ENCODE assay signal across 19 mouse cellular contexts in the genomic region with DNA sequence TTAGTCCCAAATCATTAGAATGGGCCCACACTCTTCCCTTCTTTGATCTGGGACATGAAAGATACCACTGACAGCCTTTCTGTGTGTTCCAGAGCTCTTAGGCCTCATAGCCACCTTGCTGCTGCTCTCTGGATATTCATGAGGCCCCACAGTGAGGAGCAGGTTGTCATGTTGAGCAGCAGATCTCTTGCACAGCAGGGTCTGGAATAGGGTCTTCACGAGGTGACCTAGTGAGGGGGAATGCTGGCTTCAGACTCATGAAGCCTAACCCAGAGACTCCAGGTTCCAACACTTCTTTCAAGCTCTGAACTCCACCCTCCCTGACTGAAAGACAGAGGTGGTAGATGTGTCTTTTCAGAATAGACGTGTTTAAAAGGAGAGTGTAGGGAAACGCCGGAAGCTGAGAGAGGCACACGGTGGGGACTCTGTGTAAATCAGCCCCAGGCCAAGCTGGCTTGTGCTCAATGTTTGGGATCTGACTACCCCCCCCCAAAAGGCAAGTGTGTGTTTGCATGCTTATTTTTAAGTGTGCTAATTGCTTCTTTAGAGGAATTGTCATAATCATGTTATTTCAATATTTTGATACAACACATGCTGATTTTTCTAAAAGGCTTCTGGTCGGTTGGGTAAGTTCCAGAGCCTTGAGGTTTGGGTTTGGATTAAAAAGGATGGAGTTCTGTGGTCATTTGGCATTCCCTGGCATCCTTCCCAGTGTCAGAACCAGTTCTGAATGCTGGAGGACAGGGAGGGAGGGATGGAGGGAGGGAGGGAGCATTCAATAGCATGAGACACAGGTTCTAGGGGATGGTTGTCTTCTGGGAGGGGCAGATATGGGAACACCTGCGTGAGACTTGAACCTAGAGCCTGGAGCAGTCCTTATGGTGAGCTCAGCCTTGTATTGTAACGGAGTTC.
DNase-seq lines count a peak whose midpoint lies in the region; ATAC-seq and TF ChIP-seq lines count a peak whose summit lies in the region.
"Had no signal": no experiment of that assay in that cellular context is flagged by ENCODE, and none has a peak within 500 bp of the region (broad histone marks: within the 10 kb centered on the region; RNA-seq: fewer than 3 reads in every experiment).

No protein-coding gene starts in this region.

- 63% methylated on average over 8 of the region's 8 CpGs for WGBS in forebrain, embryonic 13.5 days
- WGBS in forebrain, embryonic 11.5 days: 72% methylated on average over 8 of the region's 8 CpGs
- WGBS in lung, embryonic 14.5 days: 58% methylated on average over 8 of the region's 8 CpGs
- 37% methylated on average over 8 of the region's 8 CpGs for WGBS in embryonic facial prominence, embryonic 15.5 days

- no peaks in the 10 kb centered on the region for H3K27me3 ChIP-seq in forebrain, embryonic 13.5 days
- H3K27me3 ChIP-seq in forebrain, embryonic 11.5 days (ENCODE audit: control insufficient read depth, insufficient read depth, low read length): no peaks in the 10 kb centered on the region
- H3K27me3 ChIP-seq in lung, embryonic 14.5 days (ENCODE audit: insufficient read depth, low read length): no peaks in the 10 kb centered on the region
- peaks cover 6% of the 10 kb centered on the region for H3K27me3 ChIP-seq in embryonic facial prominence, embryonic 15.5 days
- H3K27me3 ChIP-seq: heart, embryonic 13.5 days had no signal

- no peaks in the 10 kb centered on the region for H3K9me3 ChIP-seq in forebrain, embryonic 13.5 days (replicated peaks)
- H3K9me3 ChIP-seq in forebrain, embryonic 11.5 days (ENCODE audit: control insufficient read depth, low read length): no peaks in the 10 kb centered on the region
- no peaks in the 10 kb centered on the region for H3K9me3 ChIP-seq in lung, embryonic 14.5 days (ENCODE audit: low read depth, low read length)
- no peaks in the 10 kb centered on the region for H3K9me3 ChIP-seq in embryonic facial prominence, embryonic 15.5 days (replicated peaks)
- H3K9me3 ChIP-seq: heart, embryonic 13.5 days had no signal

- H3K36me3 ChIP-seq in forebrain, embryonic 13.5 days (ENCODE audit: poor library complexity, severe bottlenecking): no peaks in the 10 kb centered on the region
- H3K36me3 ChIP-seq in forebrain, embryonic 11.5 days (ENCODE audit: control insufficient read depth, insufficient read depth, low read length): no peaks in the 10 kb centered on the region; the same call in 1 of the 2 replicates
- H3K36me3 ChIP-seq in lung, embryonic 14.5 days (ENCODE audit: insufficient read depth): no peaks in the 10 kb centered on the region
- no peaks in the 10 kb centered on the region for H3K36me3 ChIP-seq in embryonic facial prominence, embryonic 15.5 days
- H3K36me3 ChIP-seq: heart, embryonic 13.5 days had no signal

- intact Hi-C loops in gastrocnemius, postnatal 14 days (cut with DNase I; ENCODE audit: low total_unique reads): loop anchor here (10.0 kb wide), 1 partner anchor 133 kb away; no protein-coding TSS in a partner anchor

- peaks cover 9% of the 10 kb centered on the region for H3K4me1 ChIP-seq in forebrain, embryonic 13.5 days
- no peaks in the 10 kb centered on the region for H3K4me1 ChIP-seq in forebrain, embryonic 11.5 days (replicated peaks; ENCODE audit: control insufficient read depth, insufficient read depth, low read length)
- no peaks in the 10 kb centered on the region for H3K4me1 ChIP-seq in lung, embryonic 14.5 days (ENCODE audit: insufficient read depth)
- H3K4me1 ChIP-seq in embryonic facial prominence, embryonic 15.5 days: peaks cover 7% of the 10 kb centered on the region
- H3K4me1 ChIP-seq: heart, embryonic 13.5 days had no signal

- no peak overlapping the region for H3K9ac ChIP-seq in forebrain, embryonic 13.5 days
- H3K9ac ChIP-seq in forebrain, embryonic 11.5 days (ENCODE audit: low read length): no peak overlapping the region
- no peak overlapping the region for H3K9ac ChIP-seq in lung, embryonic 14.5 days
- H3K9ac ChIP-seq in embryonic facial prominence, embryonic 15.5 days: no peak overlapping the region
- H3K9ac ChIP-seq: heart, embryonic 13.5 days had no signal

- no peak for ATAC-seq in forebrain, embryonic 13.5 days
- ATAC-seq in forebrain, embryonic 11.5 days (replicated peaks; ENCODE audit: low FRiP score): no peak
- no peak for ATAC-seq in lung, embryonic 14.5 days (ENCODE audit: insufficient read depth)
- ATAC-seq in embryonic facial prominence, embryonic 15.5 days (ENCODE audit: insufficient number of reproducible peaks, low FRiP score, low TSS enrichment, low read depth): peak; percentile 39; the same call in 1 of the 2 replicates
- ATAC-seq: activated CD4-positive, CD25-positive, alpha-beta regulatory T cell, adult 4 months; inflammation-experienced regulatory T-cells, adult 6 months had no signal

- no peak overlapping the region for H3K4me3 ChIP-seq in forebrain, embryonic 13.5 days
- no peak overlapping the region for H3K4me3 ChIP-seq in forebrain, embryonic 11.5 days (ENCODE audit: low read depth, low read length)
- no peak overlapping the region for H3K4me3 ChIP-seq in lung, embryonic 14.5 days (ENCODE audit: low read depth, low read length)
- no peak overlapping the region for H3K4me3 ChIP-seq in embryonic facial prominence, embryonic 15.5 days (replicated peaks)
- H3K4me3 ChIP-seq: heart, embryonic 13.5 days had no signal

- no peak overlapping the region for H3K4me2 ChIP-seq in forebrain, embryonic 13.5 days
- H3K4me2 ChIP-seq in forebrain, embryonic 11.5 days (ENCODE audit: low read depth, low read length, severe bottlenecking): no peak overlapping the region
- no peak overlapping the region for H3K4me2 ChIP-seq in lung, embryonic 14.5 days
- no peak overlapping the region for H3K4me2 ChIP-seq in embryonic facial prominence, embryonic 15.5 days (replicated peaks)
- H3K4me2 ChIP-seq: heart, embryonic 13.5 days had no signal

- no peak for TF ChIP-seq CTCF in lung, embryonic 14.5 days (IDR thresholded peaks at IDR 0.05; ENCODE audit: low read depth)

- DNase-seq in adrenal gland, adult (ENCODE audit: inconsistent age in 2 of 2, low spot score in 1 of 2): peak; percentile 32 to 34
- no peak for DNase-seq in adrenal gland, adult 18-20 months (ENCODE audit: low spot score in 2 of 2)
- DNase-seq in forebrain, embryonic 11.5 days (ENCODE audit: low spot score): no peak
- DNase-seq in lung, embryonic 14.5 days: peak; percentile 36
- DNase-seq in lung, postnatal 36 days: no peak
- DNase-seq in gastrocnemius, postnatal 14 days: no peak
- DNase-seq: cerebellum, adult 9-10 months; heart, postnatal 4 days; kidney, adult 8-10 months; kidney, postnatal 36 days; layer of hippocampus, adult 9-11 months; lung, adult 2 months; midbrain, embryonic 14.5 days; thymus, adult 18-20 months had no signal

- peak overlapping the region; percentile 25; the same call in 1 of the 2 replicates for H3K27ac ChIP-seq in forebrain, embryonic 13.5 days
- no peak overlapping the region for H3K27ac ChIP-seq in forebrain, embryonic 11.5 days (ENCODE audit: low read depth, low read length)
- no peak overlapping the region for H3K27ac ChIP-seq in lung, embryonic 14.5 days (ENCODE audit: low read depth)
- no peak overlapping the region for H3K27ac ChIP-seq in embryonic facial prominence, embryonic 15.5 days (replicated peaks)
- H3K27ac ChIP-seq: heart, embryonic 13.5 days had no signal

Comparison
In these comparisons a context has a peak if more than half of its experiments do, and no peak if none do; other contexts are left out.
1. DNase-seq: peak in adrenal gland, adult (2 of 2) and lung, embryonic 14.5 days (single experiment); none in adrenal gland, adult 18-20 months (0 of 2), forebrain, embryonic 11.5 days (single experiment), lung, postnatal 36 days (single experiment) and gastrocnemius, postnatal 14 days (single experiment).